Mouse (Mus musculus): ENCODE measurements around the gene Gm20916. TPM values are rescaled to one million over a fixed set of nuclear protein-coding genes. Genes with fewer than 3 reads are reported as not detected.
"Not testable (repeated sequence)": the region's sequence is repeated elsewhere in the genome, so short reads cannot be mapped to it uniquely, and the experiment has no call there.

The Gm20916 gene
- not detected for polyA plus RNA-seq (2012; fragmentation: generic; extraction: Trizol)
- long read RNA-seq, experiment 1, result 0 reads
- long read RNA-seq, experiment 2, result 0 reads

DNA sequence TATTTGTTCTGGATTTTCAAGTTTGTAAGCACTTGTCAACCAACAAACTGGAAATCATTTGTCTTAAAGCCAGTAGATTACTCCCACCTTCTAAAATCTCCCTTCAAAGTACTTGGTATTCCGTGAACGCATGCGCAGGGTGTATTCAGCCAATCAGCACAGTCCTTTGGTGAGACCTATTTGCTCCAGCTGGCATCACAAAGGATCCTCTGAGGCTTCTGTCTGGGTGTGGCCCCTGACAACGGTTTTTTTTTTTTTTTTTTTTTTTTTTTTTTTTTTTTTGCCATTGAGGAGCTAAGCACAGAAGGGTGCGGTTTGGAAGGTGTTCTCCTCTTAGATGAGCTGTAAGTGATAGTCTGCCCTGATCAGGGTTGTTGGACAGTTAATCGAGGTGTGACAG is at the start of gene Gm20916:
Gene Gm20916 (plus strand): TSS at position 301 of the 400 bp plus-strand sequence.
- not testable (repeated sequence) for H3ac ChIP-seq (ENCODE audit: control insufficient read depth, insufficient read length, low read depth); H3K79me2 ChIP-seq (ENCODE audit: control insufficient read depth, insufficient read depth); H3K27me3 ChIP-seq (ENCODE audit: control insufficient read depth, insufficient read depth, insufficient read length); H3K79me3 ChIP-seq (ENCODE audit: low read depth); H3K36me3 ChIP-seq (ENCODE audit: control insufficient read depth, insufficient read depth); H3K4me3 ChIP-seq (ENCODE audit: insufficient read depth, poor library complexity, severe bottlenecking)

Other genes starting within 250 kb of the Gm20916 start
- gene Gm20917, start 168.4 kb upstream of the Gm20916 start, polyA plus RNA-seq (2012; fragmentation: generic; extraction: Trizol), result not detected

All from C2C12 (cell line).